Mouse (Mus musculus) right cerebral cortex, postnatal 36 days (tissue): ENCODE measurements around the gene Cbx1.
A peak's percentile ranks its signal among the peaks of the same experiment; 100 is the strongest.
"Not testable (repeated sequence)": the region's sequence is repeated elsewhere in the genome, so short reads cannot be mapped to it uniquely, and the experiment has no call there.

Source experiments
- DNase-seq, 2 experiments: peaks; one replicate each; pipeline ENCODE4 v3.0.0; 2022; ENCODE audit warnings: low spot score in 2 of 2, mixed read lengths in 1 of 2

Cbx1 gene

DNA sequence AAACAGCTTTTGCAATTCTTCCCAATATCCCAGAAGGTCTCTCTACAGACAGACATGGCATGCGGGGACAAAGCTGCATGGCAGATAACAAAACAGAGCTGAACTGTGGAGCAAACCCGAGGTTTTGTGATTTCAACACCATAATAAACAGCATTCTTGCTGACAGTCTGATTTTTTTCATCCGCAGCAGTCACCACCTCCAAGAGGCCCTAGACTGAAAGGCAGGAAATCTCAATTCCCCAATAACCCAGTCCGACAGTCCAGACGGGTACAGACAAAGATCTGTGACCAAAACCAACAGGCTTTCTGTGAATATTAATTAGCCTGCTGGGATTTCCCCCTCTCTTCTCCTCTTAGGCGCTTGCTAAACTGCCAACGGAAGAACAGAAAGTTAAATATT is 13.3 kb upstream of the Cbx1 start:
- DNase-seq: no peak

DNA sequence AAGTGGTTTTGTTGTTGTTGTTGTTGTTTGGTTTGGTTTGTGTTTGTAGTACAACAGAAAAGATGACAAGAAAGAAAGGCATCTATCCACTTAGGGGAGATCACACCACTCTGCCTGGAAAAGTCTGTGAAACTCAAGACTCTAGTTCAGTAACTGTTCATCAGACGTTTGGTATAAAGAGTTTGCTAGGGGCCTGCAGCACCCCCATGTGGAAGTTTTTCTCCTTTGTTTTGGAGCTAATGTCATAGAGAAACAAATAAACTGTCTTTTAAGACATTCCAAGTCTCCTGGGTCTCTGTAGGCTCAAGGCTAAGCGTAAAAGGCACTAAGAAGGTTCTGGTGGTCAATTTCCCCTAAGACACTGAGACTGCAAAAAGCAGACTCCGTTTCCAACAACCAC is 12.9 kb upstream of the Cbx1 start:
- no peak for DNase-seq

DNA sequence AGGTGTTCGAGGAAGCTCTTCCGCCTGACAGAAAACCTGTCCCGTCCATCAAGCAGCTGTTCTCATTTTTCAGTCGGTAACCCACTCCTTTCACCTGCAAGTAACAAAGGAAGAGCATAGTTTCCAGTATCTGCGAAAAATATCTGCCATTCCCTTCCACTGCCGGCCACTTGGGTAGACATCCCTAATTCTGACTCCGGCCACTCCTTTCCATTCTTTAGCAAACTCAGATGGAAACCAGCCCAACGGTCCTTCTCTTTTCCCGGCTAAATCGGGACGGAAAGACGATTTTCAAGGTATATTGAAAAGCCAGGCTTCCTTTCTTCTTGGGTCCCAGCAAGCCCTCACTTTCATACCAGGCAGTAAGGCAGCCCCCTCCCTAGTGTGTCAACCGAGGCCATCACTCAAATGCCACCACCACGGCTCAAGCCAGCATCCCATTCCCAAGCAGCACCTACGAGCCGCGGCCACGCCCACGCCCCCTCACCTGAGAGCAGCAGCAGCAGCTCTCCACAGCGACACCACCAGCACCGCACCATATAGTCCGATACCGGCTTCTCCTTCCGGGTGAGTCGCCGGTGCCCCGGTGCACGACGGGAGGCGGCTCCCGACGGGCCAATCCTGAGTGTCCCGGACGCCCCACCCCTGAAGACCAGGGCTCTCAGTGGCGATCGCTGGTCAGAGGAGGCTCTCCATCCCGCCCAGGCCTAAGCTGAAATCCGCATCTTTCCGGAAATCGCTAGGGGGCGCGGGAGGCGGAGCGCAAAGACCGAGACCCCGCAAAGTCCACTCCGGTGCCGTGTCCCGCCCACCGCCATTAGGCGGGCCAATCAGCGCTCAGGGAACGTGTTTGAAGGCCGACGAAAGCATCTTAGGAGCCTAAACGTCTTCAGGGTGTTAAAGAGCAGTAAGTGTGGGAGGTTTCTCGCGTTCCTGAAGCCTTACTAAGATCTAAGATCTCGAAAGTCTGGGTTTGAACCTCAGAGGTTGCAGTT is 11.7 kb upstream of the Cbx1 start, which contains the start of gene Snx11:
Gene Snx11 (minus strand): TSS at position 592 of the 995 bp plus-strand sequence.
- peak; percentile 99 for DNase-seq

DNA sequence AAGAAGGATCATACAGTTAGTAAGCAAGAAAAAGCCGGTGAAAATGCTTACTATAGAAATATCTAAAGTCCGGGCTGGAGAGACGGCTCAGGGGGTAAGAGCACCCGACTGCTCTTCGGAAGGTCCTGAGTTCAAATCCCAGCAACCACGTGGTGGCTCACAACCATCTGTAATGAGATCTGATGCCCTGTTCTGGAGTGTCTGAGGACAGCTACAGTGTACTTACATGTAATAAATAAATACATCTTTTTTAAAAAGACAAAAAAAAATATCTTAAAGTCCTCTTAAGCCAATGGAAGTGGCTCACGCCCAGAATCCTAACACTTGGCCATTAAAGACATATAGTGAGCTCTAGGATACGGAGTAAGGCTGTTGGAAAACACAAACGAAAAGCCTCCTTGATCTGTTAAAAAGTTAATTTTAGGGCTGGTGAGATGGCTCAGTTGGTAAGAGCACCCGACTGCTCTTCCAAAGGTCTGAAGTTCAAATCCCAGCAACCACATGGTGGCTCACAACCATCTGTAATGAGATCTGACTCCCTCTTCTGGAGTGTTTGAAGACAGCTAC is 10.8 kb upstream of the Cbx1 start:
- DNase-seq: not testable (repeated sequence)

DNA sequence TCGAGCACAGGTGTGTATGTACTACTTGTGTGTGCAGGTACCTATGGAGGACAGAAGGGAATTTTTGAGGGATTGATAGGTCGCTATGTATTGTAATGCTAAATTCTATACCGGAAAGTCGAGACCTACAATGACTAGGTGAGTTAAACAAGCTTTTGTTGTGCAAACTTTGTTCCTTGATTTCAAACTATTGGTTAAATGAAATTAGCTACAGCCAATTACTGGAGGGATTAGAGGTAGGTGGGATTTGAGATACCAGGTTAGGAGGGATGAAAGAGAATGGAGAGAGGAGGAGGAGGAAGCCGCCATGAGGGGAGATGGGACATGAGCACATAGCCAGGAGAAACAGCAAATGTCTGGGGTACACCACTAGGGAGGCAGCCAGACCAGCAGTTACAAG is 8.6 kb upstream of the Cbx1 start:
- no peak for DNase-seq

DNA sequence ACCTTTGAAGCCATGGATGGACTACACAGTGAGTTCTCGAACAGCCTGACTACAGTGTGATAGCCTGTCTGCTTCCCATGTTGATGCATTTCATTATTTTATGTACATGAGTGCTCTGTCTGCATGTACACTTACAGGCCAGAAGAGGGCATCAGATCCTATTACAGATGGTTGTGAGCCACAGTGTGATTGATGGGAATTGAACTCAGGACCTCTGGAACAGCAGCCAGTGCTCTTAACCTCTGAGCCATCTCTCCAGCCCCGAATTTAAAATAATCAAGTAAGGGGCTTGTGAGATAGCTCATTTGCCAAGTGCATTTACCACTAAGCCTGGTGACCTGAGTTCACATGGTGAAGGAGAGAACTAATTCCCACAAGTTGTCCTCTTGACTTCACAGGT is 7.5 kb upstream of the Cbx1 start:
- DNase-seq: no peak

DNA sequence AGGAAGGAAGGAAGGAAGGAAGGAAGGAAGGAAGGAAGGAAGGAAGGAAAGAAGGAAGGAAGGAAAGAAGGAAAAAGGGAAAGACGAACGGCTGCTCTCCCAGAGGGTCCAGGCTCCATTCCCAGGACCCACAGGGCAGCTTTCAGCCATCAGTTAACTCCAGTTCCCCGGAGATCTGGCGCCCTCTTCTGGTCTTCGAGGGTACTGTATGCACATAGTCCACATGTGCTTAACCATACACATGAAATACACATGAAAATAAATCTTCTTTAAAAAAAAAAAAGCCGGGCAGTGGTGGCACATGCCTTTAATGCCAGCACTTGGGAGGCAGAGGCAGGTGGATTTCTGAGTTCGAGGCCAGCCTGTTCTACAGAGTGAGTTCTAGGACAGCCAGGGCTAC is 4.1 kb upstream of the Cbx1 start:
- not testable (repeated sequence) for DNase-seq

DNA sequence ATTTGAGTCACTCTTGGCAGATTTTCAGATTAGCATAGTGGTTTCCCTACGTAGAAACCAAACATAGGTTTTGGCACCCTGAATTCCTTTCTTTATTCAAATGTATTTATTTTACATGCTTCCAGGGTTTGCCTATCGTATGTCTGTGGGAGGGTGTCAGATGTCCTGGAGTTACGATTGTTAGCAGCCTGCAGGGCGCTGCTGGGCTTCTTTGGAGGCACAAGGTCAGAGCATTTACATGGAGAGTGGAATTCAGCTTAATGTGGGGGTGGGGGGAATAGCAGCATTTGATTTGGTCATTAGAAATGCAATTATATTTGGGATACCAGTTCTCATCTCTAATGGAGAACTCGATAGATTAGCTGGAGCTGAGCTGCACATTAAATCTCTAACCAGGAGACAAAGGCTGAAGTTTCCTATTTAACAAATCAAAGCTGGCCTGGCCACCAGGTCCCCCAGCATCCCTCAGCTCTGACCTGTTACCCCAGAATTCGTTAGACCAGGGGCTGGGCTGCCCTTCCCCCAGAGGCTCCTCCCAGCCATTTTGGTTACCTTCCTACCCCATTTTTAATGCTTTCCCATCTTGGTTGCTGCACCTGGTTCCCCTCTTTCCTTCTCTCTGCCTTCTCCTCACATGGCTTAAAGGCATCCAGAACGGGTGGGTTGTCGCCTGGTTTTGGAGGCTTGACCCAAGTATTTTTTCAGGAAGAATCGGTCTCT is 2.0 kb upstream of the Cbx1 start:
- DNase-seq: no peak

DNA sequence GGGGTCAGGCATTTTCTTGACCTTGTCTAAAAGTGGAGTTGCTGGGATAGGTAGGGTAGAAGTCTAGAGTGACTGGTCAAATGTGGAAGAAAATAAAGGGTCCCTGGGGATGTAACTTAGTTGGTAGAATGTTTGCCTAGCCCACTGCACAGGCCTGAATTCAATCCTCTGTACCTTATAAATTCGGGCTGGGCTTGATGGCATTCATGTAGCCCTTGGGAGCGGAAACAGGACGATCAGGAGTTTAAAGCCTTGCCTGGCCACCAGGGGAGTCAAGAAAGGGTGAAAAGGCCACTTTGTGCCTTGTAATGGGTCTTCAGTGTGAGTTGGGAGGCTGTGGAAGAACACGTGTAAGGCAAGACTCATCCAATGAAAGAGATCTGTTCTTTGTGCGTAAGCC is 1.1 kb downstream of the Cbx1 start:
- DNase-seq: no peak

DNA sequence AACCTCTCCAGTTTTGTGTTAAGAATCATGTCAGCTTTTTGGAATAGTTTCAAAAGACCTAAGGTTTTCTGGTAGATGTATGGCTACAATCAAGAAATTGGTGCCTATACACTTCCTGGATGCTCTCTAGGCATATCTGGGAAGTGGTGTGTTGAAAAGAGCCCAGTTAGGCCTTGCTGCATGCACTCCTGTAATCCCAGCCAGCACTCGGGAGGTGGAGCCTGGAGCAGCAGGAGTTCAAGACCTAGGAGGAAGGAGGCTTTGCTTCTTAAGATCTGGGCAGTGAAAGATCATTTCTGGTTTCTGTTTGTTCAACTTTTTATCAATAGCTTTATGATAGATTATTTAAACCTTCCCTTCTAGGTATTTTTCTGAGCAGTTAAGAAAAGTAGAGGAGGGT is 1.8 kb downstream of the Cbx1 start:
- DNase-seq: no peak

DNA sequence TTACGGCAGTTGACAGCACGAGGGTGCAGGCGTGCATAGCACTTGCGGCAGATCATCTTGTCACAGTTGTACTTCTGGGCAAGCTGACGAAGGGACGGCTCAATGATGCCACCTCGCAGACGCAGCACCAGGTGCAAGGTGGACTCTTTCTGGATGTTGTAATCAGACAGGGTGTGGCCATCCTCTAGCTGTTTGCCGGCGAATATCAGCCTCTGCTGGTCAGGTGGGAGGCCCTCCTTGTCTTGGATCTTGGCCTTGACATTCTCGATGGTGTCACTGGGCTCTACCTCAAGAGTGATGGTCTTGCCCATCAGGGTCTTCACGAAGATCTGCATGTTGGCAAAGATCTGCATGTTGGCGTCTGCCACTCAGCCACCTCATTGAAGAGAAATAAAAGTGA is 6.6 kb downstream of the Cbx1 start:
- no peak for DNase-seq

DNA sequence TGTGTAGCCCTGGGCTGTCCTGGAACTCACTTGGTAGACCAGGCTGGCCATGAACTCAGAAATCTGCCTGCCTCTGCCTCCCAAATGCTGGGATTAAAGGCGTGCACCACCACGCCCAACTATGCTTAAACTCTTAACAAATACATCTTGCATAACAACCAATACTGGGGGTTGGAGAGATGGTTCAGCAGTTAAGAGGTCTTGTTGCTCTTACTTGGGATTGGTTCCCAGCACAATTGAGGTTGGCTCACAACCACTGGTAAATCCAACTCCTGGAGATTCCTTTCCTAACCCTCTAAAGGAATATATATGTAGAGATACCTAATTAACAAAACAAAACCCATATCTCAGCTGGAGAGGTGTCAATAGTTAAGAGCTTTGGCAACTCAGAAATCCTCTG is 7.2 kb downstream of the Cbx1 start:
- DNase-seq: no peak

DNA sequence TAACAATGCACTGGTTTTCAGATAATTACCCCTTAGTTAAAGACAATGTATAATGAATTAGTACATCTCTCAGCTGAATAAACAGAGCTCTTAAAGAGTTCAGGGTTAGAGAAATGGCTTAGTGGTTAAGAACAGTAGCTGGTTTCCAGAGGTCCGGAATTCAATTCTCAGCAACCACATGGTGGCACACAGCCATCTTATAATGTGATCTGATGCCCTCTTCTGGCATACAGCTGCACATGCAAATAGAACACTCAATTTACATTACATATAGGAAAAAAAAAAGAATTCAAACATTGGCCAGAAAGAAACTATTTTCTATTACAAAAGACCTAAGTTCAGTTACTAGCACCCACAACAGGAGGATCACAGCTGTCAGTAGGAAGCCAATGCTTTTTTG is 7.7 kb downstream of the Cbx1 start:
- DNase-seq: no peak

DNA sequence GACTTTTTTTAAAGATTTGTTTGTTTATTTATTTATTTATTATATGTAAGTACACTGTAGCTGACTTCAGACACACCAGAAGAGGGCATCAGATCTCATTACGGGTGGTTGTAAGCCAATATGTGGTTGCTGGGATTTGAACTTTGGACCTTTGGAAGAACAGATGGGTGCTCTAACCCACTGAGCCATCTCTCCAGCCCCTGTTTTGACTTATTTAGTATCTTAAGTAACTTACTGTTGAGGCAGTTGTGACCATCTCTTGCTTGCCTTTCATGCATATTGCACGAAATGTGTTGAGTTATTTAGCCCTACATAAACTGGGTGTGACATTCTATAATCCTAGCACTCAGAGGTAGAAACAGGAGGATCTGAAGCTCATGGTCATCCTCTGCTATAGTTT is 10.6 kb downstream of the Cbx1 start:
- no peak for DNase-seq

DNA sequence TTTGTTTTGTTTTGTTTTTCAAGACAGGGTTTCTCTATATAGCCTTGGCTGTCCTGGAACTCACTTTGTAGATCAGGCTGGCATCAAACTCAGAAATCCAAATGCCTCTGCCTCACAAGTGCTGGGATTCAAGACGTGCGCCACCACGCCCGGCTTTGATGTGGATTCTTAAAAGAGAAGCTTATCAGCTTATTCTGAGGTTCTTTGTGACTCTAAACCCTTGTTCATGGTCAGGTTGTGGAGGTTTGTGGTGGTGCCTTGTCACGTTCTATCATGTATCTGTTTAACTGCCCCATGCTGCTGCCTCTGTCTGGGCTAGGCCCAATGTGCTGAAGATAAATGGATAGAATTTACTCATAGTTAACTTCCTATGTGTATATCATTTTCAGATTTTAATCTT is 16.7 kb downstream of the Cbx1 start:
- no peak for DNase-seq

DNA sequence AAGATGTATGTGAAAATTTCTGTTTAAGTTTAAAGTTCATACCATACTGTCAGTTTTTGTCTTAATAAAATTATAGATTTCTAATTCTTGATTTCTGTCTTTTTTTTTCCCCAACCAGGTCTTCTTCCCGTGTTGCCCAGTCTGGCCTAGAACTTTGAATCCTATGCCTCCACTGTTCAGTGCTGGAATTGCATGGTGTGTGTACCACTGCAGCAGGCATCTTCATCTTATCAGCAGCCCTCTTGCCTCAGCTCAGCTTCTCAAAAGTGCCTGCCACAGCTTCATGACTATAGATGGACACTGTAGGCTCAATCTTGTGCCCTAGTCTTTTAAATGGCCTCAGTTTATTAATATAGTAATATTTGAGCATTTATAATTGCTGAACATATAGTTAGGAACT is 19.1 kb downstream of the Cbx1 start:
- DNase-seq: no peak

DNA sequence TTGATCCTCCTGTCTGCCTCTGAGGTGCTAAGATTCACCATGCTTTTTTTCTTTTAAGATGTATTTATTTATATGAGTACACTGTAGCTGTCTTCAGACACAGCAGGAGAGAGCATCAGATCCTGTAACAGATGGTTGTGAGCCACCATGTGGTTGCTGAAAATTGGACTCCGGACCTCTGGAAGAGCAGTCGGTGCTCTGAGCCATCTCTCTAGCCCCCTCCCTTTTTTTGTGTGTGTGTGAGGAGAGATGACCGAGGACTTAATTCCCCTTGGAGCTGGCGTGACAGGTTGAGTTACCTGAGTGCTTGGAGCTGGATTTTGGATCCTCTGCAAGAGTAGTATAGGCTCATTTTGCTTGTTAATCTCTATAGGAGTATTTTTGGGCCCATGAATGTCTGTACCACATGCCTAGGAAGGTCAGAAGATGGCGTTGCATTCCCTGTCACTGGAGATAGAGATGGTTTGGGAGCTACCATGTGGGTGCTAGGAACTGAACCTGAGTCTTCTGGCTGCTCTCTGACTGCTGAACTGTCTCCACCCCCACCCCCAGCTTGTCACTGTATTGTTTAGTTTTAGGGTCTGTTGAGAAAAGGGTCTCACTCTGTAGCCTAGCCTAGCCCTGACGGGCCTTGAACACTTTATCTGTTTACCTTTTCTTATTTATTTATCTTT is 20.8 kb downstream of the Cbx1 start:
- DNase-seq: no peak

DNA sequence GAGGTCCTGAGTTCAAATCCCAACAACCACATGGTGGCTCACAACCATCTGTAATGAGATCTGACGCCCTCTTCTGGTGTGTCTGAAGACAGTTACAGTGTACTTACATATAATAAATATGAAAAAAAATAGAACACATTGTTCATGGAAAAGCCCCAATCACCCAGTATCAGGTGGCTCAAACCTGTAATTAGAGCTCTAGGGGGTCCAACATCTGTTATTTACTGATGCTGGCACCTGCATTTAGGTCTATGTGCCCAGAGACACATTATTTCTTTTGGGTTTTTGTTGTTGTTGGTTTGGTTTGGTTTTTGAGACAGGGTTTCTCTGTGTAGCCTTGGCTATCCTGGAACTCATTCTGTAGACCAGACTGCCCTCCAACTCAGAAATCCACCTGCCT is 22.3 kb downstream of the Cbx1 start:
- not testable (repeated sequence) for DNase-seq

DNA sequence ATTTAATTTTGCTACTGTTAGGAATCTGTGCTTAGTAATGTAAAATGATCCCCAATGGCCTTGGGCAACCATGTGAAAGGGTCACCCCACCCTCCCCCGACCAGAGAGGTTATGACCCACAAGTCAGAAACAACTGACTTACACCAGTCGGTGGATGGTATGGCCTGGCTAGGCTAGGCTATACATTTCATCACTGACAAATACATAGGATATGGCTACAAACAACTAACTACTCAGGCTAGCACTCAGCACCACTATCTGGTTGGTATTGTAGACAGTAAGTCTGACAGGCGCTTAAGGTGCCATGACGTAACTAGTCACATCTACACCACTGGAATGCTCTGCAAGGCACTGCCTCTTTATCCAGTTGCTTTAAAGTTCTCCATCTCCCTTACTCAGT is 24.5 kb downstream of the Cbx1 start:
- no peak for DNase-seq

DNA sequence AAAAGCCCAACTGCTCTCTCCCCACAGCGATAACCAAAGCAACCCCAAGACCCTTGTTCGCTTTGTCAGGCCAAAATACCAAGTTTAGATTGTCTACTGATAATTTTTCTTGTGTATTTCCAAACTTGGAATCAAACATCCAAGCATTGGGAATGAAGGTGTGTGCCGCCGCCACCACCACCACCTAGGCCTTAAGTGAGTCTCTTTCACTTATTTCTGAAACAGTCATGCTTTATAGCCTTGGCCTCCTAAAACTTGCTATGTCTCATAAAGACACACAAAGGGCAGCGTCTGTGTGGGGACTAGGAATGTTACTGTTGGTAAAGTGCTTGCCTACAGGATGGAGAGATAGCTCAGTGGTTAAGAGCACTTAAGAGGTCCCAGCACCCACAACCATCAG is 25.0 kb downstream of the Cbx1 start:
- DNase-seq: no peak

DNA sequence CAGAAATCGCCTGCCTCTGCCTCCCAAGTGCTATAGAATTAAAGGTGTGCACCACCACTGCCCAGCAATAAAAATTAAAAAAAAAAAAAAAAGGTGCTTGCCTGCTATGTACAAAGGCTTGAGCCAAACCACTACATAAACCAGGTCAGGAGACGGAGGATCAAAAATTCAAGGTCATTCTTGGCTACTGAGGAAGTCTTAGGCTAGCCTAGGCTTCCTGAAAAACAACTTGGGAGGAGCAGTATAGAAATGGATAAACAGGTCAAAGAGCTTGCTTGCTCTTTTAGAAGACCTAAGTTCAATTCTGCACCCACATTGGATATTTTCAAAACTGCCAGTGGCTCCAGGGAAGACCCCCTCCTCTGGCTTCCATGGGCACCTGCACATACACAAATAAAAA is 25.5 kb downstream of the Cbx1 start:
- DNase-seq: no peak

DNA sequence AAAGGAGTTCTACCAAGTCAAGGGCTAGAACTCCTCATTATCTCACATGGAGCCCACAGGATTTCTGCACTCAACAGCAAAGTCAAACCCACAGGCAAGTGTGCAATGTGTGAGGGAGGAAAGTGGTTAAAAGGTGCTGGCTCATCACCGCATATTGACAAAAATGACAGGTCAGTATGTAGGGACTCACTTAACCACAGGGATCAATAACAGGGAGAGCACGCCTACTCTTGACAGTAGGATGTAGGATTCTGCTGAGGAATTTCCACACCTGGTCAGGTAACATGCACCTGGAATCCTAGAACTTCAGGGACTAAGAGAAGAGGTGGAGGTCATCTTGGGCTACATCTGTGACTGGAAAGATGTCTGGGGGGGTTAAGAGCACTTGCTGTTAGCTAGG is 27.0 kb downstream of the Cbx1 start:
- no peak for DNase-seq
